Mouse (Mus musculus) urinary bladder, adult 2 months (tissue): ENCODE results near the gene Stt3b. TPM values are rescaled to one million over a fixed set of nuclear protein-coding genes. Genes with fewer than 3 reads are reported as not detected.

ENCODE experiments used
- DNase-seq: peaks from one replicate; pipeline ENCODE4 v3.0.0; 2022; ENCODE audit warnings: low spot score
- polyA plus RNA-seq: library from polyadenylated mRNA; depleted of rRNA; stranded (reverse); fragments of >200 nt; gene quantifications from 2 replicates; pipeline ENCODE4 v1.2.3, GENCODE M21; 2012

Stt3b gene
- polyA plus RNA-seq, 1 experiment, result 65.7 TPM

DNA sequence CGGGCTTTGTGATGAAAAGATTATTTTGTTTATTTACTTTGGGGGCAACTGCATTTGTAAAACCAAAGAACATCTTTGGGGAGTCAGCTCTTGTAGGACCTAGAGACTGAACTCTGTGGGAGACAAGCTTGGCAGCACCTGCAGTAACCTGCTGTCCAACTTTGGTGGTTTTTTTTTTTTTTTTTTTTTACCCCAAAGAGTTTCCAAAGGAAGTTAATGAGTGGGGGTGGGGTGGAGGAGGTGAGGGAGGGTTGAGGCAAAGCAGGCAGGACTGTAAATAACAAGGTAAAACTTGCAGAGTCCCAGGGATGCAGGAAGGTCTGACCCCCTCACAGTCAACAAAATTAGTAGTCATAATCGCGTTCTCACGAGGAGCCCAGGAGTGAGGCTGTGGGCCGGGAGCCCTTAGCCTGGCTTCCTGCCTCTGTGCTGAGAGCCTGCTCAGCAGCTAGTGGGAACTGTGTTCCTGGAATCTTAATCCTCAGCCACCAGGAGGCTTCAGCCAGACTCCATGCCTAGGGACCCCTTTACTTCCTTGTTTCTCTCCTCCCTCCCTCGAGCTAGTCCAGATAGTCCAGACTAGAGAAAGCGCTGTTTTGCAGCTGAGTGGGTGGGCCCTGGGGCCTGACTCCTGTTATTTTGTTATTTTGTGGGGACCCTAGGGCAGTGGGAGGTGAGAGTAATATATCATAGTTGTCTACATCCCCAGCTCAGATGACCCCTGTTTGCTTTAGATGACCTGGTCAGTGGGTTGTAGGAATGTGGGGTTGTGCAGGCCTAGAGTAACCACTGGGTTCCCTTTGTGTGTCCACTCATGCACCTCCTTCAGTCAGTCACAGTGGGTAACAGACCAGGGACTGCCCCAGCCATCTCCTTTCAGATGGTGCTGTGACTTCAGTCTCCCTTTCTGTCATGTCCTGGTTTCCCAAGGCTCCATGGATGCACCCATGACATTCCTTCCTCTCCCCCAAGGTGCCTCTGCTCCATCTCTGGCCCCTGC, 95.3 kb downstream of the Stt3b start:
- no peak for DNase-seq

DNA sequence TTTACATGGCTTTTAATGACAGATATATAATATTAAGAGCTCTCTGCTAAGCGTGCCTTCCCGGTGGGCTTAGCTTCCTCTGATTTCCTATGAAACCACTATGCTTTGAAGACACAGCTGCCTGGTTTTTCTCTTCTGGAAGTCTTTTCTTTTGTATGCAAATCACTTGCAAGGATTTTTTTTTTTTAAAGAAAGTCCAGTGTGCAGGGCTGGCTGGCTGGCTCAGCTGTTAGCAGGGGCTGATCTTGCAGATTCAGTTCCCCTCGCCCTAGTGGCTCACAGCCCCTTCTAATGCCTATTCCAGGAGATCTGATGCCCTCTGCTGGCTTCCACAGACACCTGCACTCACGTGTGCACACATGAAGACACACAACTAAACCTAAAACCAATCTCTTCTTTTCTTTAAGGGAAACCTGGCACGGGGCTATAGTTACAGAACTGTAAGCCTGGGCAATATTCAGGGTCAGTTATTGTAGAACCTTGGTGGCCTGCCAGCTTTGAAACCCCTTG, 96.4 kb downstream of the Stt3b start:
- DNase-seq, result no peak

DNA sequence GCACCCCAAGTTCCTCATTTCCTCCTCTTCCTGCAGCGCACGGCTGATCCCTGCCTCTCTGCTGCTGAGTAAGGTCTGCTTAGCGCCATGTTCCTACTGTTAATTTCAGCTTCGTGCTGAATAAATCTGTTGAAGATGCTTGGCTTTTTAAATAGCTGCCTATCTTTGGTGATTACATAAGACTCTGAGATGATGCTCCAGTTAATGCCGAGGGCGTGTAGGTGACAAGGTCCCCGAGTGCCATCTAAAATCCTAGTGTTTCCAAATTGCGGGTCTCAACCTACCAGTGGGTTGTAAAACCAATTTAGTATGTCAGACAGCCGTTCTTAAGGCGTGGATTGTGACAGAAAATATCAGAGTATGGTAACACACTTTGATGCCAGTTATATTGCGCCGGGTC, 99.7 kb downstream of the Stt3b start:
- no peak for DNase-seq

DNA sequence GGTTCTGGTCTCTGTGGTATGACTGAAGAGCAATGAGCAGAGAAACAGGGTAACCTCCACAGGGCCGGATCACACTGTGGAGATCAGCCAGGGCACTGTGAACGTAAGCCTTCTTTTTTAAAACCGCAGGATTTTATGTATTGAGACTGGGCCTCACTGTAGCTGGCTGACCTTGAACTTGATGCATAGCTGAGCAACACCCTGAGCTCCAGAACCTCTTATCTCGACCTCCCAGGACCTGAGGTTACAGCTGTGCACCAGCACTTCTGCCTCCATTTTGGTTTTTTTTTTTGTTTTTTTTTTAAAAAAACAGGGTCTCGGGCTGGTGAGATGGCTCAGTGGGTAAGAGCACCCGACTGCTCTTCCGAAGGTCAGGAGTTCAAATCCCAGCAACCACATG, 100.5 kb downstream of the Stt3b start:
- no peak for DNase-seq

DNA sequence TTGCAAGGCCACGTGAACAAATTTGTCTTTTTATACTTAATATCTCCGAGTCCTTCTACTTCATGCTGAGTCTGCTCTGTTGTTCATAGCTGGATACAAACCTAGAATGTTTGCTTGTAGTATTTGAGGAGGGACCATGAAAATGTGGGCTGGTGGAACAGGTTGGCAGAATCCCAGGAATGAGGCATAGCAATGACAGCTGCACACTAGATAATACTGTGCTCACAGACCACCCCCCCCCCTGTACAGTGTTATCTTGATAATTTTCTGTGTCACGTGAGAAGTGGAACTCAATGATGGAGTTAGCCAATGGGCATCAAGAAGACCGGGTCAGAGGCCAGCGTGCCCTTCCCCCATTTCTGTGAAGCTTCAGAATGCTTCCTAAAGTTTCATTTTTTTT, 104.0 kb downstream of the Stt3b start:
- no peak for DNase-seq

DNA sequence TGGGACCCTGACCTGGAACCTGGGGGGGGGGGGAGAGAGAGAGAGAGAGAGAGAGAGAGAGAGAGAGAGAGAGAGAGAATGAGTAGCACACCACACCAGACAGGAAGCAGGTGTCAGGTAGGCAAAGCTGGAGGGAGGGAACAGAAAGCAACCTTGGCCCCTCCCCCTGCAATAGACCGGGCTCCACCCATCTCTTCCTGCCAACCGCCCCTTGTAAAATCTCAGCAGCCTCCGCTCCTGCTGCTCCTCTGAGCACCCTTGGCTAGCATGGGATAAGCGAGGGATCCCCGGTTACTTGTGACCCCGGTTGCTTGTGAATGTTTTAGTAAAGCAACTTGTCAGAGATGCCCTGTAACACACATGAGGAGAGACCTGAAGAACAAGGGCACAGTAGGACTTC, 104.7 kb downstream of the Stt3b start:
- DNase-seq, result no peak

DNA sequence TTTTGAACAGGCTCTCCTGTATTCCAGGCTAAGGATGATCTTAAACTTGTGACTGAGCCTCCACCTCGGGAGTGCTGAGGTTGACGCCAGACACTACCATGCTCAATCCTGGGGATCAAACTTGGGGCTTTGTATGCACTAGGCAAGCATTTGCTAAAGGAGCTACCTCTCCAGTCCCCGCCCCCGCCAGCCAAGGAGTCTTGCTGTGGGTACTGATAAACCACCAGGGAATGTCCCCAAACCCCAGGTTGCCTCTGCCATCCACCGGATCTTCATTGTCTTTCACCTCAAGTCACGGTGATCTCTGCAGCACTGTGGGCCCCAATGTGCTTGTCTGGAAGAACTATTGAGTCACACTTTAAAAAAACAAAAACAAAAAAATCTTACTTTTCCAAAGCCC, 107.1 kb downstream of the Stt3b start:
- DNase-seq, result no peak

DNA sequence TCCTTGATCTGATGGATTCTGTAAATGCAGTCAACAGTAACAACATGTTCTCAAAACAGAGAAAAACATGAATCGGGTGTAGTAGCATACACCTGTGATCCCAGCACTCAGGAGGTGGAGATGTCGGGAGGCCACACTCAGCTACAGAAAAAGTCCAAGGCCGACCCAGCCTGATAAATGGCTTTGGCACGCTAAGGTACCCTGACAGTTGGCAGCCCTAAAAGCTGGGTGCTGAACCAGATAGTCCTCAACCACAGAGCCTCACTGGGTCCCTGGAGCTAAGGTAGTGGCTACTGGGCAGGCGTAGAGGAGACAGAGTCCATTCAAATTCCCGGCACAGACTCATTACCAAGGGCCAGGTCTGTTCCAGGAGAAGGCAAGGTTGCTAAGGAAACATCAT, 109.0 kb downstream of the Stt3b start:
- DNase-seq, result no peak

DNA sequence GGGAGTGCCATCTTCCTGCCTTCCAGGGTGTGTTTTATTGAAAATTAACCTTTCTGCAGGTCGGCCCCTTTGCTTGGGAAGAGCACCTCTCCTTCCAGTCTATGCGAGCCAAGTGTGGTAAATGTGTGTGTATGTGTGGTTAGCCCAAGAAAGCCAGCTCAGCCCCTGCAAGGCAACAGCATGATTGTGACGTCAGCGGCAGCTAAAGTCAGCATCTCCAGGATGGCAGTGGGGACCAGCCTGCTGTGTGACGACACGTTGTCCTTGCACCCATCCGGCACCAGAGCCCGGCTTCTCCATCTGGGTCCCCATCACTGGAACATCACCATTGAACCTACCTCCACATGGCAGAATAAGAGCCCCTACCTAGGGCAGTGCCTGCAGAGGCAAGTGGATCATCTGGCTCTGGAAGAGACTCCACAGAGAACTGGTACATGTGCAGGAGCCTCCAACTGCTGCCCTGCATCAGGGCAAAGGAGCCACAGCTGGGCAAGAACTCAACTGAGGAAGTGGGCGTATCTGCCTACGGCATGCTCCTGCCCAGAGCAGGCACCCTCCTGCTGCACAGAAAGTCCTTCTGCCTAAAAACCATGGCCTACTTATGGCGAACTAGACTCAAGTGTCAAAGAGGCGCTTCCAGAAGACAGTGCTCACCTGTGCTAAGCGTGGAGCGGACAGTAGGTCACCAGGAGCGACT, 109.9 kb downstream of the Stt3b start:
- DNase-seq, result no peak

DNA sequence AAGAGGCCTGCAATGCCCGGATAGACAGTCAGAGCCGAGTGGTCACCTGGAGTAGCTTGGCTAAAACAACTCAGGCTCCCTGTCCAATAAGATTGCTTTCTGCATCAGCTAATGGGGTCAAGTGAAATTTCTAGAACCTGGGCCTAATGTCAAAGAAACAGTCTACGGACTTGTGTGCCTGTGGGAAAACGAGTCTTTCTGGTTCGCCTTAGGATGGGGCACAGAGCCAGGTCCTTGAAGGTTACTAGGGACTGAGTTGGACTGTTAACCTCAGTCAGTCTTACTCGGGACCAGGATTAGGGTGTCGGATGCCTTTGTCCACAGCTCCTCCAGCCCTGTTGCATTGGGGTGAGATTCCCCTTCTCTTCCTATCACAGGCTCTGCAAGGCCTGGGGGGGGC, 113.1 kb downstream of the Stt3b start:
- no peak for DNase-seq

DNA sequence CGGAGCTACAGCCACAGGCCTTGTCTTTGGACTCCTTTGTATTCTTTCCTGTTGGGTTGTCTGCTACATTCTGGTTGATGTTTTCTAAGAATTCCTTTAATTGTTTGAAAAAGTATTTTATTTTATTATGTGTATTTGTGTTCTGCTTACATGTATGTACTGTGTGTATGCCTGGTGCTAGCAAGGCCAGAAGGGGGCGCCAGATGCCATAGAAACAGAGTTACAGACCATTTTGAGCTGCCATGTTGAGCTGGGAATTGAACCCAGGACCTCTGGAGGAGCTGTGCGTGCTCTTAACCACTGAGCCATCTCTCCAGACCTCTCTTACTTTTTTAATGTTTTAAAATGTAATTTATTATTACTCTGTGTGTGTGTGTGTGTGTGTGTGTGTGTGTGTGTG, 117.3 kb downstream of the Stt3b start:
- DNase-seq, result no peak
